Mouse (Mus musculus): Measurements from ENCODE around the gene Itgav.
A peak's percentile ranks its signal among the peaks of the same experiment; 100 is the strongest.
"Not testable (repeated sequence)": the region's sequence is repeated elsewhere in the genome, so short reads cannot be mapped to it uniquely, and the experiment has no call there.

The Itgav gene

GRCm38 (mm10) chr2:83709896-83710524 lies 14.2 kb upstream of the Itgav start:
- DNase-seq (ENCODE audit: low spot score in 2 of 2) = no peak

- DNase-seq (ENCODE audit: low spot score in 2 of 2) = not testable (repeated sequence)
Measured at GRCm38 (mm10) chr2:83713281-83713680, 10.9 kb upstream of the Itgav start.

- DNase-seq (ENCODE audit: low spot score in 2 of 2) = no peak
Measured at GRCm38 (mm10) chr2:83713946-83714345, 10.3 kb upstream of the Itgav start.

GRCm38 (mm10) chr2:83714783-83715182 lies 9.4 kb upstream of the Itgav start:
- no peak for DNase-seq (ENCODE audit: low spot score in 2 of 2)

GRCm38 (mm10) chr2:83718341-83718740 lies 5.9 kb upstream of the Itgav start:
- DNase-seq (ENCODE audit: low spot score in 2 of 2) = no peak

GRCm38 (mm10) chr2:83721635-83722034 lies 2.6 kb upstream of the Itgav start:
- DNase-seq (ENCODE audit: low spot score in 2 of 2) = no peak

- no peak for DNase-seq (ENCODE audit: low spot score in 2 of 2)
Measured at GRCm38 (mm10) chr2:83722936-83723335, 1.3 kb upstream of the Itgav start.

- no peak for DNase-seq (ENCODE audit: low spot score in 2 of 2)
Measured at GRCm38 (mm10) chr2:83723346-83723745, 851 bp upstream of the Itgav start.

GRCm38 (mm10) chr2:83724827-83725730 lies 882 bp downstream of the Itgav start:
- DNase-seq (ENCODE audit: low spot score in 2 of 2) = peak; percentile 39 to 47

GRCm38 (mm10) chr2:83725796-83726195 lies 1.6 kb downstream of the Itgav start:
- DNase-seq (ENCODE audit: low spot score in 2 of 2) = no peak

- peak in 1 of 2 experiments; percentile 39 for DNase-seq (ENCODE audit: low spot score in 2 of 2)
Measured at GRCm38 (mm10) chr2:83728238-83728682, 4.1 kb downstream of the Itgav start.

GRCm38 (mm10) chr2:83729339-83729738 lies 5.1 kb downstream of the Itgav start:
- no peak for DNase-seq (ENCODE audit: low spot score in 2 of 2)

GRCm38 (mm10) chr2:83732896-83733295 lies 8.7 kb downstream of the Itgav start:
- DNase-seq (ENCODE audit: low spot score in 2 of 2) = no peak

- no peak for DNase-seq (ENCODE audit: low spot score in 2 of 2)
Measured at GRCm38 (mm10) chr2:83733981-83734393, 9.8 kb downstream of the Itgav start.

- no peak for DNase-seq (ENCODE audit: low spot score in 2 of 2)
Measured at GRCm38 (mm10) chr2:83735276-83735675, 11.1 kb downstream of the Itgav start.

GRCm38 (mm10) chr2:83736836-83737235 lies 12.6 kb downstream of the Itgav start:
- DNase-seq (ENCODE audit: low spot score in 2 of 2) = no peak

GRCm38 (mm10) chr2:83738586-83739251 lies 14.5 kb downstream of the Itgav start:
- no peak for DNase-seq (ENCODE audit: low spot score in 2 of 2)

GRCm38 (mm10) chr2:83739461-83740124 lies 15.4 kb downstream of the Itgav start:
- DNase-seq (ENCODE audit: low spot score in 2 of 2) = no peak

- no peak for DNase-seq (ENCODE audit: low spot score in 2 of 2)
Measured at GRCm38 (mm10) chr2:83740601-83741031, 16.4 kb downstream of the Itgav start.

- DNase-seq (ENCODE audit: low spot score in 2 of 2) = no peak
Measured at GRCm38 (mm10) chr2:83742210-83742609, 18.0 kb downstream of the Itgav start.

- DNase-seq (ENCODE audit: low spot score in 2 of 2) = no peak
Measured at GRCm38 (mm10) chr2:83742836-83743235, 18.6 kb downstream of the Itgav start.

Data from frontal cortex, postnatal 25 days (tissue).